Mouse (Mus musculus): ENCODE measurements around the gene Snrnp27.
A peak's percentile ranks its signal among the peaks of the same experiment; 100 is the strongest.

Snrnp27 gene

GRCm38 (mm10) chr6:86660161-86660877 is 24.0 kb downstream of the Snrnp27 start:
- DNase-seq = no peak

GRCm38 (mm10) chr6:86658501-86658900 is 25.8 kb downstream of the Snrnp27 start:
- DNase-seq = no peak

GRCm38 (mm10) chr6:86654270-86654916 is 29.9 kb downstream of the Snrnp27 start:
- peak; percentile 27 for DNase-seq

GRCm38 (mm10) chr6:86653026-86653425 is 31.3 kb downstream of the Snrnp27 start:
- DNase-seq = no peak

- DNase-seq = no peak
These were observed 38.2 kb downstream of the Snrnp27 start for GRCm38 (mm10) chr6:86646143-86646542.

GRCm38 (mm10) chr6:86645551-86645950 is 38.8 kb downstream of the Snrnp27 start:
- DNase-seq = no peak

- DNase-seq = no peak
These were observed 39.4 kb downstream of the Snrnp27 start for GRCm38 (mm10) chr6:86644775-86645400.

- no peak for DNase-seq
These were observed 42.6 kb downstream of the Snrnp27 start for GRCm38 (mm10) chr6:86641716-86642115.

GRCm38 (mm10) chr6:86640776-86641175 is 43.5 kb downstream of the Snrnp27 start:
- DNase-seq = no peak

GRCm38 (mm10) chr6:86640161-86640560 is 44.2 kb downstream of the Snrnp27 start:
- DNase-seq = no peak

- DNase-seq = no peak
These were observed 44.9 kb downstream of the Snrnp27 start for GRCm38 (mm10) chr6:86639180-86640160.

- DNase-seq = no peak
These were observed 45.9 kb downstream of the Snrnp27 start for GRCm38 (mm10) chr6:86638434-86638833.

- no peak for DNase-seq
These were observed 46.5 kb downstream of the Snrnp27 start for GRCm38 (mm10) chr6:86637860-86638259.

GRCm38 (mm10) chr6:86637171-86637835 is 47.0 kb downstream of the Snrnp27 start:
- no peak for DNase-seq

GRCm38 (mm10) chr6:86636495-86636894 is 47.8 kb downstream of the Snrnp27 start:
- DNase-seq = peak; percentile 22

GRCm38 (mm10) chr6:86630141-86630540 is 54.2 kb downstream of the Snrnp27 start:
- DNase-seq = no peak

GRCm38 (mm10) chr6:86627946-86628345 is 56.4 kb downstream of the Snrnp27 start, which contains the start of gene Asprv1:
Gene Asprv1, plus strand, starts transcription at chr6:86628164.
- DNase-seq = no peak

Measured in kidney, postnatal 10 days (tissue).